ENCODE assay signal across 17 mouse cellular contexts in the genomic region with DNA sequence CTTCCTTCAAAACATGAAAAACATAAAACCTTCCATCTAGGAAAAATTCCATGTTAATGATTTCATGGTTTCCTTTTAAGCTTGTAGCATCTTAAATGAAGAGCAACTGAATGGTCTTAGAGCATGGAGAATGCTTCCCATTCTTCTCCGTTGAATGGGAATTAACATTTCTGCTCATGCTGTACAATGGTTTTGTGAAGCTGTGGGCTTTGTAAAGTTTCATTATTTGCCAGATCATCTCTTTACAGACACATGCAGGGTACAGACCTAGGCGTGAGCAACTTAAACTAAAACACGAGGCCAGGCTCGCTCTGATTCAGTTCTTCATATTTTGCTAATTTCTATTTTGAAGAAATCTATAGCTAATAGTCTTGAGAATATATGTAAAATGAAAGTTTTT.
"Had no signal": no experiment of that assay in that cellular context is flagged by ENCODE, and none has a peak within 500 bp of the region (broad histone marks: within the 10 kb centered on the region; RNA-seq: fewer than 3 reads in every experiment).

No protein-coding gene starts in this region.

- H3K9me3 ChIP-seq: liver, embryonic 15.5 days; lung, embryonic 15.5 days; megakaryocyte, embryonic 14.5 days; neural tube, embryonic 12.5 days; stomach, embryonic 15.5 days had no signal

- H3K9ac ChIP-seq: liver, embryonic 15.5 days; liver, postnatal 0 days; lung, embryonic 15.5 days; neural tube, embryonic 12.5 days; stomach, embryonic 15.5 days had no signal

- H3K36me3 ChIP-seq: liver, embryonic 15.5 days; lung, embryonic 15.5 days; neural tube, embryonic 12.5 days; stomach, embryonic 15.5 days had no signal

- DNase-seq: liver, postnatal 0 days; lung, adult 2 months; lung, postnatal 14 days; lung, postnatal 36 days; midbrain, embryonic 14.5 days; right cerebral cortex, postnatal 14 days; thymus, adult 2 months; thymus, postnatal 25 days; thymus, postnatal 4 days had no signal

- H3K27me3 ChIP-seq: liver, embryonic 15.5 days; lung, embryonic 15.5 days; megakaryocyte, embryonic 14.5 days; neural tube, embryonic 12.5 days; stomach, embryonic 15.5 days had no signal

- ATAC-seq: liver, postnatal 0 days; lung, postnatal 0 days had no signal

- H3K4me2 ChIP-seq: liver, embryonic 15.5 days; lung, embryonic 15.5 days; neural tube, embryonic 12.5 days; stomach, embryonic 15.5 days had no signal

- H3K27ac ChIP-seq: liver, embryonic 15.5 days; lung, embryonic 15.5 days; macrophage; neural tube, embryonic 12.5 days; stomach, embryonic 15.5 days; stomach, postnatal 0 days had no signal

- H3K4me1 ChIP-seq: liver, embryonic 15.5 days; lung, embryonic 15.5 days; megakaryocyte, embryonic 14.5 days; neural tube, embryonic 12.5 days; stomach, embryonic 15.5 days had no signal

- H3K4me3 ChIP-seq: liver, embryonic 15.5 days; lung, embryonic 15.5 days; megakaryocyte, embryonic 14.5 days; neural tube, embryonic 12.5 days; stomach, embryonic 15.5 days had no signal
